Mouse (Mus musculus) liver, postnatal 0 days (tissue): ENCODE measurements around the gene Rplp2. TPM values are rescaled to one million over a fixed set of nuclear protein-coding genes. Genes with fewer than 3 reads are reported as not detected.
"Not testable (repeated sequence)": the region's sequence is repeated elsewhere in the genome, so short reads cannot be mapped to it uniquely, and the experiment has no call there.

ENCODE experiments used
- ATAC-seq: fragments of 200-750 bp; cut with Nextera tagmentation; 2 replicates; pipeline ENCODE4 v1.8.0; 2017; ENCODE audit warnings: mild to moderate bottlenecking, moderate library complexity
- DNase-seq: peaks from one replicate; pipeline ENCODE4 v3.0.0-alpha.2; 2016
- H3K27ac ChIP-seq: fragments of 300-500 bp; sonication (generic); 2 replicates; pipeline ENCODE4 v1.5.1; 2014; ENCODE audit warnings: antibody characterized with exemption, moderate library complexity, mild to moderate bottlenecking, low read depth
- H3K27me3 ChIP-seq: fragments of 300-500 bp; sonication (generic); 2 replicates; pipeline ENCODE4 v1.6.1; 2014; ENCODE audit warnings: low read length, control low read depth, mixed read lengths; ENCODE audit not compliant: insufficient read depth
- H3K36me3 ChIP-seq: fragments of 300-500 bp; sonication (generic); replicated peaks from 2 replicates; pipeline ENCODE4 v1.6.1; 2014; ENCODE audit warnings: mild to moderate bottlenecking, control low read depth, low read length, moderate library complexity, mixed read lengths; ENCODE audit not compliant: insufficient read depth
- H3K4me1 ChIP-seq: fragments of 300-500 bp; sonication (generic); 2 replicates; pipeline ENCODE4 v1.6.1; 2014; ENCODE audit warnings: antibody characterized with exemption, mild to moderate bottlenecking, control low read depth; ENCODE audit not compliant: insufficient read depth
- H3K4me2 ChIP-seq: fragments of 300-500 bp; sonication (generic); 2 replicates; pipeline ENCODE4 v1.6.1; 2014; ENCODE audit warnings: low read depth, mild to moderate bottlenecking, low read length, moderate library complexity, mixed read lengths
- H3K4me3 ChIP-seq: fragments of 300-500 bp; sonication (generic); 2 replicates; pipeline ENCODE4 v1.5.1; 2014; ENCODE audit warnings: low read depth, low read length
- H3K9ac ChIP-seq: fragments of 300-500 bp; sonication (generic); replicated peaks from 2 replicates; pipeline ENCODE4 v1.6.1; 2014; ENCODE audit warnings: mild to moderate bottlenecking, moderate library complexity
- H3K9me3 ChIP-seq: fragments of 300-500 bp; sonication (generic); 2 replicates; pipeline ENCODE4 v1.6.1; 2016; ENCODE audit warnings: mild to moderate bottlenecking, control low read depth, low read length, mixed read lengths
- CTCF ChIP-seq: sonication (generic); IDR thresholded peaks from 2 replicates; pipeline ENCODE4 v1.5.1; 2016; ENCODE audit warnings: antibody characterized with exemption, low read depth
- EP300 ChIP-seq: IDR thresholded peaks from 2 replicates; pipeline ENCODE4 v1.6.1; 2016; ENCODE audit warnings: antibody characterized with exemption, low read depth, mild to moderate bottlenecking
- WGBS: fragments of 180-500 bp; shearing (Covaris S2); extraction: QIAGEN DNeasy Blood & Tissue Kit; methylation state at CpG from one replicate; pipeline ENCODE4 v1.1.7; 2014; ENCODE audit not compliant: insufficient replicate concordance; 5-methylcytosine and 5-hydroxymethylcytosine counted together
- polyA plus RNA-seq: library from polyadenylated mRNA; unstranded; fragments of >200 nt; fragmentation: Nextera tagmentation; extraction: Ambion mirVana; gene quantifications from 2 replicates; pipeline ENCODE4 v1.2.1, GENCODE M21; 2015

Rplp2 gene
- 861 and 865 TPM in 2 replicates for polyA plus RNA-seq

DNA sequence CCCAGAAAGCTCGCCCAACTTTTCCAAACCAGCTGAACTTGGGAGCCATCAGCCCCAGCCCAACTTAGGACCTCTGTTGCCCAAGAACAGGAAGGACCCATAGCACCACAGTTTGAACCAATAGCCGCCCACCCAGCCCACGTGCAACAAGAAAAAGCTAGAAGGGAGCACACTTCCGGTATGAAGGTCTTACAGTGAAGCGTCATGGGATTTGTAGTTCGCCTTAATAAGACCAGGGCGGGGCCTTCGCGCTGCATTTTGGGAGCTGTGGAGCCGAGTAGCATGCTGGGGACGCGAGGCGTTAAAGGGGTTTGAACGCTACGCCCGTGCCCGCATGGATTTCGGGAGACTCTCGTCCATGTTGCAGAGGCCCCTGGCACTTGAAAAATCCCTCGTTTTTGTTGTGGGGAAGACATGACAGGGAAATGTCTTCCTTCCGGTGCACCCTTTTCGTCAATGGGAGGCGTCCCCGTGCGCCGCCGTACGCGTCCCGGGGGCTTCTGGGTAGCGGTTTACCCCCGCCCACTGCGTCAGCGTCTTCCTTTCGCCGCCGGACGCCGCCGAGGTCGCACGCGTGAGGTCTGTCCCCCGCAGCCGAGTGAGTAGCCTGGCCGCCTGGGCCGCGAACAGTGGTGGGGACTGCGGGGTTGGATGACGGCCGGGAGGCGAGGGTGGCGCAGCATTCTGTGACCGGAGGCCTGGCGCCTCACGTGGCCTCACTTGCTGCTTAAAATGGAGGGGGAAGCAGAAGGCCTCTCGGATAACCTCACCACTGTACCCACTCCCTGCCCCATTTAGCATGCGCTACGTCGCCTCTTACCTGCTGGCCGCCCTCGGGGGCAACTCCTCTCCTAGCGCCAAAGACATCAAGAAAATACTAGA is at the start of gene Rplp2:
TSS of gene Rplp2 (plus strand) at position 261 of the 882 bp plus-strand sequence.
- DNase-seq (peak; percentile 94), ATAC-seq (peak; percentile 90)
- peak within 1 kb of the TSS; percentile 73 for H3K9ac ChIP-seq
- no peaks in the 10 kb centered on the region for H3K27me3 ChIP-seq
- under 1% methylated on average over 59 of the region's 63 CpGs for WGBS
- no peaks in the 10 kb centered on the region for H3K9me3 ChIP-seq
- peaks cover 36% of the 10 kb centered on the region for H3K4me1 ChIP-seq
- TF ChIP-seq EP300, result no peak
- TF ChIP-seq CTCF, result peak; percentile 33
- peaks cover 19% of the 10 kb centered on the region for H3K36me3 ChIP-seq
- peak within 1 kb of the TSS; percentile 62 for H3K4me3 ChIP-seq
- peak within 1 kb of the TSS; percentile 84 for H3K27ac ChIP-seq
- H3K4me2 ChIP-seq, result peak within 1 kb of the TSS; percentile 75

DNA sequence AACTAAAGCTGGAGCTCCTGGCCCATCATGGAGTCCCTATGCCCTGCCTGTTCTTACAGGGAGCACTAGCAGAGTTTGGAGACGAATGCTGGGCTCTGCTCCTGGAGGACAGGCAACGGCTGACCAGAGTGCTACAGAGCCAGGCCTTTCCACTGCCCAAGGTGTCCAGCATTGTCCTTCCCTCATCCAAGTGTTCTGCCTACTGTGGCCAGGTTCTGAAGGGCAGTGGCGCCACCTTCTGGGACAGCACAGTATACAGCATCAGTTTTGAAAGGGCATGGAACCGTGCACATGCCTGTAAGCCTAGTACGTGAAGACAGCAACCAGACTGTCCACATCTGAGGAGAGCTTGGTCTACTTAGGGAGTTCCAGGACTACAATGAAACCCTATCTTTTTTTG is 43.9 kb upstream of the Rplp2 start:
- Histone ChIP-seq H3K36me3 (peaks cover 50% of the 10 kb centered on the region), H3K9me3 (no peaks in the 10 kb centered on the region), H3K27me3 (no peaks in the 10 kb centered on the region), H3K4me2 (no peak overlapping the region), H3K9ac (no peak overlapping the region), H3K4me1 (no peaks in the 10 kb centered on the region), H3K27ac (no peak overlapping the region), H3K4me3 (no peak overlapping the region)
- no peak for TF ChIP-seq EP300
- TF ChIP-seq CTCF, result peak; percentile 98
- whole genome bisulfite sequencing, result 37% methylated on average over 5 of the region's 5 CpGs
- ATAC-seq, result peak; percentile 72
- DNase-seq, result peak; percentile 79

DNA sequence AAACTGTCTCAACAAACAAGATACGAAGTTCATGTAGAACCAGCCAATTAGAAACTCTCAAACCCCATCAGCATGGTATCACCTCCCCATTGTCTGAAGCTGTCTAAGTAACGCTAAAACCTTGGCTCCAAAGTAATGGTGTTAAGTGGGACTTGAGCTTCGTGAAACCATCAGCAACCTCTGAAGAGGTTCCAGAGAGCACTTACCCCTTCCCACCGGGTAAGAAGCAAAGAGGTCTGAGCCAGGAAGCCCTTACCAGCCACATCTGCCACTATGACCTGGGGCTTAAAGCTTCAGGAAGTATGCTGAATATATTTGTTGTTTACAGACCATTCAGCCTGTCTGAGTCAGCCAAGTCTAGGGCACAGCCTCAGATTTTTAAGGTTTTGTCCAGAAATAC is 41.7 kb upstream of the Rplp2 start:
- H3K36me3 ChIP-seq, result peaks cover 45% of the 10 kb centered on the region
- H3K27ac ChIP-seq, result no peak overlapping the region
- no peak for ATAC-seq

DNA sequence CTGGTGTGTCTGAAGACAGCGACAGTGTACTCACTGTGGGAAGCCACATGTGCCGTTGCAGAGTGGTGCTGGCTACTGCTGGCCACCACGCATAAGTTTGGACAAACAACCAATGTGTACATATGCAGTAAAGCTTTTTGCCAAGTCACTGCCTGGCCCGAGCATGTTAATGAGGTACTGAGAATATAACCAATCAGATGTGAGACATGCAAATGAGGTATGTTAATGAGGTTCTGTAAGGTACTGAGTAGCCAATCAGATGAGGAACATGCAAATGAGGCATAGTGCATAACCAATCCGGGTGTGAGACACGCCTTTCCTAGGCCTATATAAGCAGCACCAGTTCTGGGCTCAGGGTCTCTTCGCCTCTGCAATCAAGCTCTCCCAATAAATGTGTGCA is 39.5 kb upstream of the Rplp2 start:
- H3K9me3 ChIP-seq, H3K27me3 ChIP-seq, H3K27ac ChIP-seq, H3K4me1 ChIP-seq, ATAC-seq, H3K9ac ChIP-seq, DNase-seq, H3K4me2 ChIP-seq, H3K4me3 ChIP-seq: not testable (repeated sequence)
- 87% methylated on average over 7 of the region's 7 CpGs for WGBS
- H3K36me3 ChIP-seq, result peaks cover 30% of the 10 kb centered on the region

More for the DNA sequence above, 41.7 kb upstream of the Rplp2 start:
- Histone ChIP-seq H3K4me3 (no peak overlapping the region), H3K9me3 (no peaks in the 10 kb centered on the region), H3K9ac (no peak overlapping the region), H3K4me1 (0 out of 2 replicates have a peak, but pooled peaks cover 4% of the 10 kb centered on the region), H3K27me3 (no peaks in the 10 kb centered on the region), H3K4me2 (no peak overlapping the region)
- DNase-seq, result no peak
- 72% methylated on average over 4 of the region's 4 CpGs for WGBS
- TF ChIP-seq EP300 (no peak), CTCF (no peak)

DNA sequence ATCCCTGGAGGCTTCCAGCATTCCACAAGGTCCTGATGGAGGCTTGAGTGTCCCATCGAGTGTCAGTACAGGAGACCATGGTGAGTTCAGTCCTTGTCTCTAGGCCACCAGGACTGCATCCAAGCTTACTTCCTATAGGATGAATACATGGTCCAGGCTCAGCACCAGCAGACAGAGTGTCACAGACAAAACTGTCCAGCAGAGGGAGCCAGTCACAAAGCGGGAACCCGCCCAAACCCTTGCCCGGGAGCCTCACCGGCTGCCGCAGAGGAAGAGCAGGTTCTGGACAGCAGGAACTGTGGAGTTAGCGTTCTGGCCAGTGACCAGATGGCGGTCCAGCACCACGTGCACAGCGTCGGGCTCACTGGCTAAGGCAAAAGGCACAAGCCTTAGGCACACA is 38.3 kb upstream of the Rplp2 start:
- 12% methylated on average over 11 of the region's 11 CpGs for WGBS
- Histone ChIP-seq H3K36me3 (peaks cover 24% of the 10 kb centered on the region), H3K4me2 (no peak overlapping the region), H3K4me1 (peaks cover 17% of the 10 kb centered on the region), H3K9ac (no peak overlapping the region), H3K9me3 (no peaks in the 10 kb centered on the region), H3K27ac (no peak overlapping the region), H3K4me3 (no peak overlapping the region), H3K27me3 (no peaks in the 10 kb centered on the region)
- peak; percentile 69 for ATAC-seq
- DNase-seq, result peak; percentile 91
- TF ChIP-seq CTCF (peak; percentile 98), EP300 (no peak)

DNA sequence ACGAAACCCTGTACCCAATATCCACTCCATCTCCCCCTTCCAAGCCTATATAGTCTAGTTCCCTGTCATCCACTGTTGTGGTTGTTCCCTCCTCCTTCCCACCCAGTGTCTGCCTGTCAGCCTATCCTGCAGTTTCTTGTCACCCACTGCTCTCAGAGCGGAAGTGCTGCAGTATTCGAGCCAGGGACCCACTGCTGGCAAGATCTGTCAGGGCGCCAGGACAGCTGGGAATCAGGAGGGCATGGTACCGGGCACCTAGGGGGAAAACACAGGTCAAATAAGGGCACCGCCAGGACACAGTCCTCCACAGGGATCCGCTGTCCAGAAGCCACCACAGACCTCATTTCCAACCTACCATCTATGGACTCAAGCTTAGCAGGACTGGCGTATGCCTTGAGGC is 36.5 kb upstream of the Rplp2 start:
- TF ChIP-seq EP300 (no peak), CTCF (no peak)
- DNase-seq (no peak), ATAC-seq (no peak)
- Histone ChIP-seq H3K27ac (no peak overlapping the region), H3K9ac (no peak overlapping the region), H3K4me3 (no peak overlapping the region), H3K27me3 (no peaks in the 10 kb centered on the region), H3K4me1 (peaks cover 28% of the 10 kb centered on the region), H3K36me3 (peaks cover 24% of the 10 kb centered on the region), H3K4me2 (no peak overlapping the region), H3K9me3 (no peaks in the 10 kb centered on the region)
- WGBS, result 90% methylated on average over 8 of the region's 8 CpGs
